Mouse (Mus musculus): ENCODE results near the gene Mgat1.
"Not testable (repeated sequence)": the region's sequence is repeated elsewhere in the genome, so short reads cannot be mapped to it uniquely, and the experiment has no call there.

Mgat1 gene

DNA sequence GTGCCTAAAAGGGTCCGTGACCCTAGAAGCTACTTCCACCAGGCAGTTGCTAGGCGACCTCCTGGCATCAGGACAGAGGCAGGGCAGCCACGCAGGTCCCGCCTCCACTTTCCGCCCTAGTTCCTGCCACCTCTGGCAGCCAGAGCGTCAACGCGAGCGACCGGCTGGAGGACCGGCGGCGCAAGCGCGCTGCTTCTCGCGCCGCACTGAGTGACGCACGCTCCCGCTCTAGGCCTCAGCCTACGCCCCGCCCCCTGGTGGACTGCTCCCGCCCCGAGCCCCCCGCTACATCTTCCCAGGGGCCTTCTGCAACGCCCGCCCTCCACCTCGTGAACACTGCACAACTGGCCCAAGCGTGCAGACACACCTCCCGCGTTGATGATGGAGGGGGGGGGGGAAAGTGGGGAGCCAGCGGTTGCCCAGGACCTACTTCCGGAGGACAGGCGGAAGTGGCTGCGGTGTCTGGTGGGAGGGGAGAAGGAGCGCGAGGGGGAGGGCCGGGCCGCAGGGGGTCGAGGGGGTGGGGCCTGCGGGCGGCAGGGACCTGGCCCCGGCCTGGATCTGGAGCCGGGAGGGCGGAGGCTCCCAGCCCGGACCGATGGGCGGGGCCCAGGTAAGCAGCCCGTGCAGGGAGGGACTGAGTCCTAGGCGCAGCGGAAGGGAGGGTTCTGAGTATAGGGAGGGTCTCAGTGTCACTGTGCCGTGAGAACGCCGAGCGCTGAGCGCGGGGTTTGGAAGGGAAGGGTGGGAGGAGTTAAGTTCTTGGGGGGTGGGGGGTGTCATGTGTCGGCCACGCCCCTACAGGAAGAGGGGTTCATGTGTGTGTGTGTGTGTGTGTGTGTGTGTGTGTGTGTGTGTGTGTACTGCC is at the start of gene Mgat1:
Mgat1 (plus strand) TSS at position 465 of the 868 bp plus-strand sequence.
- peak; percentile 90 for DNase-seq (ENCODE audit: low spot score)

DNA sequence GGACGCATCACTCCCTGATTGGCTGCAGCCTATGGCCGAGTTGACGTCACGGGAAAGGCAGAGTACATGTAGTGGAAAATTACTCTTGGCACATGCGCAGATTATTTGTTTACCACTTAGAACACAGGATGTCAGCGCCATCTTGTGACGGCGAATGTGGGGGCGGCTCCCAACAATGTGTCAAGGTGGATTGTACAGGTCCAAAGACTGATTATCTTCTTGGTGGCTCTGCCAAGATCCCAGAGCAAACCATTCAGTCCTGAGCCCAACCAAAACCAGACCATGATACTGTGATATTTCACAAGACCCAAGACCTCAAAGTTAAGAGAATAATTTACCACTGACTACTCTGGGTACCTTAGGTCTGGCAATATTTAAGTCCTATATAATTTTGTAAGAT is 49.2 kb upstream of the Mgat1 start:
- DNase-seq (ENCODE audit: low spot score), result not testable (repeated sequence)

- no peak for DNase-seq (ENCODE audit: low spot score)
Observed at GRCm38 (mm10) chr11:49195819-49196322, 48.1 kb upstream of the Mgat1 start.

DNA sequence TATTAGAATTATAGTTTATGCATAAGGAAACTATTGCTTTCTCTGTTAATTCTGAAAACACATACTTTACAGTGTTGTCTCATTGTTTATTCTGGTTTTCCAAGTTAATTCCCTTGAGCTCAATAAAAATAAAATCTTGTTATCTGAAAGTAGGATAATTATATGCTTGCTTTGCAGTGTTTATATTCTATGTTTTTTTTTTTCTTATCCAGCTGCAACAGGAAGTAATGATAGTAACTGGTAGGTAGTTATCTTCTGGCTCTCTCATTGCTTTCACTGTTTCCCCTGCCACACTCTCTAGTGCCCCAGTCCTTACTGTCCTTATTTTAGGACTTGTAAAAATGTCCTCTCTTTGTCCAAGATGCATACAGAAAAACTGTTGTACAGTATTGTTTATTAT is 43.3 kb upstream of the Mgat1 start:
- no peak for DNase-seq (ENCODE audit: low spot score)

GRCm38 (mm10) chr11:49201142-49201541 is 42.8 kb upstream of the Mgat1 start:
- no peak for DNase-seq (ENCODE audit: low spot score)

- DNase-seq (ENCODE audit: low spot score), result no peak
Observed at GRCm38 (mm10) chr11:49202071-49202470, 41.9 kb upstream of the Mgat1 start.

DNA sequence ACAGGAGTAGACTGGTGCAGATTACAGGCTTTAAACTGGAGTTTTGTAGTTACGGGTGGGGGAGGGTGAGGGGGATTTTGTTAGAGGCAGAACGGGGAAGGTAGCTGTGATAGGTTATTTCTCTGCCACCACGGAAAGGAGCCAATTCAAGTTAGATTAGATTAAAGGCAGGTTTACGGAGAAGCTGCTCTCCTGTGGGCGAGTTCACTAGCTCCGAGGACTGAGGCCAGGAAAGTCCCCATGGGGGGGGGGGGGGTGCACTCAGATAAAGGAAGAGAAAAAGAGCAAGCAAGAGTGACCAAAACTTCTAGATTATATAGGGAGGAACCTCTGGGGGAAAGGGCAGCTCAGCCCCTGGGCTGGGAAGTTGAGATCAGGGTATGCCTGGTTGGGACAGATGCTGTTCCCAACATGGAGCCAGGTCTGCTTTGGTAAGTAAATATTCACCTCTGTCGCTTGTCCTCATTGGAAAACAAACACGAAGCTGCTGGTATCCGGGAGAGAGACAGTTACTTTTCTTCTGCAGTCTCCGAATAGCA is 41.4 kb upstream of the Mgat1 start:
- peak; percentile 15 for DNase-seq (ENCODE audit: low spot score)

GRCm38 (mm10) chr11:49203129-49203768 is 40.7 kb upstream of the Mgat1 start, which contains the start of gene Zfp62:
Gene Zfp62 (plus strand): TSS chr11:49203292.
- DNase-seq (ENCODE audit: low spot score), result peak; percentile 93

GRCm38 (mm10) chr11:49203771-49204497 is 40.1 kb upstream of the Mgat1 start:
- DNase-seq (ENCODE audit: low spot score), result peak; percentile 10

DNA sequence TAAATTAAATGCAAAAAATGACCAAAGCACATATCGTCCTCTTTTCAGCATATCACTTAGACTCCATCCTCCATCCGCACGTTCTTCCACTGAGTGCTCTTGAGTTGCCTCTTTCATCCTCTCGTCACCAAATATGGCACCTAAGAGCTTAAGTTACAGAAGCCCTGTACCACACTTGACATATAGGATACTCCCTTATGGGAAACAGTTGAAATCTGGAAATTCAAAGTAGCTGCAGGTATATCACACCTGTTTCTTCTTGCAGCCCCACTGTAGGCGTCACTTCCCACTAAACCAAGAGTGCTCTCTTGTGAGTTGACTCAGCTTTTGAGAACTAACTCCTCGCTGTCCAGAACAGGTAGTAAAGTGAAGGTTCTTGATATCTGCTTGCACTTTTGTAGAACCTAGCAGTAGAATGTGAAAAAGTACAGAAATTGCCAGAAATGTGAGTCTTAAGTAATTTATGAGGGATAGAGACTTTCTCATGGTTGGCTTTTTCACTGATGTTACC is 38.9 kb upstream of the Mgat1 start:
- no peak for DNase-seq (ENCODE audit: low spot score)

DNA sequence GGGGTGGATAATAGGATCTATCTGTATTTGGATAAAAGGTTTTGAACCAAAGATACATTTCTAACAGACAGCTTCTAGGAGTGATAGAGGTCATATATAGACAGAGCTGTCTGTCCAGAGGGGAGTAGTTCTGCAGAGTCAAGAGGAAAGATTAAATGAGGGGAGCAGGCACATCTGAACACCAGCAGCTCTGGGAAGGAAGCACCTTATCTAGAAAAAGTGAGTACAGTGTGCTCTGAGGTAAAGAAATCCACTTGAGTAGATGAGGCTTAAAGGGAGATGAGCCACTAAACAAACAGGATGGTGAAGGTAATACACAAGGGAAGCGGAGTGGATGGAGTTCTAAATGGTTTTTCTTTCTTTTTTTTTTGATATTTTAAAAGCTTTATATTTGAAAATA is 36.5 kb upstream of the Mgat1 start:
- DNase-seq (ENCODE audit: low spot score), result no peak

DNA sequence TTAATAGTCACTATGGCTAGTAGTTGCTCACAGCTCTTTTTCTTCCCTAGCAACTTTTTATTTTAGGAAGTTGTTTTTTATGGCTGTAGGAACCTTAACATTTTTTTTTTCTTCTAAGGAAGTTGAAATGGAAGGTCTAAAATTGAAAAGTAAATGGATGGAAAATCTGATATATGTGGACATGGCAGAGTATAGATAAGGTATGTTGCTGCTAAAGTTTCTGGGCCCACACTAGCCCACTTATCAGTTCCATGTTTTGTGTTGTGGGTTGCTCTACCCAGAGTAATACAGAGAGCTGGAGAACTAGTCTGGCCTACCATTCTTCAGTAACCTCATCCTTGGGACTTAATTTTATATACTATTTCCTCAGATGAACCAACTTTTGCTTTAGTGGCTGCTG is 31.4 kb upstream of the Mgat1 start:
- DNase-seq (ENCODE audit: low spot score), result no peak

DNA sequence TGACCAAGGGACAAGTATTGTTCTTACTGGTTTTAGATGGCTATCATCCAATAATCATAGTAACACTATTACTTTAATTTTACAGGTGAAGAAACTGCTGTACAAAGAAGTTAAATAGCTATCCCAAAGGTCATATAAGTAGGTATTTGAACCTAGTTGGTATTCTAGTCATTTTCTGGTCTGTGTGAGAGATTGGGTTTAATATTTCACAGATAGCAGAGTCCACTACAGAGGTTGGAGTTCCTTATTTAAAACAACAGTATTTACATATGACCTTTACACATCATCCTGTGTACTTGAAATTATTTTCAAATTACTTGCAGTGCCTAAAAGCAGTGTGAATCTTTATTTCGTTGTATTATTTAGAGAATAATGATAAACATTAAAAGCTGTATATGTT is 30.5 kb upstream of the Mgat1 start:
- DNase-seq (ENCODE audit: low spot score), result no peak

- DNase-seq (ENCODE audit: low spot score), result no peak
Observed at GRCm38 (mm10) chr11:49219271-49219670, 24.7 kb upstream of the Mgat1 start.

- no peak for DNase-seq (ENCODE audit: low spot score)
Observed at GRCm38 (mm10) chr11:49224455-49224854, 19.5 kb upstream of the Mgat1 start.

DNA sequence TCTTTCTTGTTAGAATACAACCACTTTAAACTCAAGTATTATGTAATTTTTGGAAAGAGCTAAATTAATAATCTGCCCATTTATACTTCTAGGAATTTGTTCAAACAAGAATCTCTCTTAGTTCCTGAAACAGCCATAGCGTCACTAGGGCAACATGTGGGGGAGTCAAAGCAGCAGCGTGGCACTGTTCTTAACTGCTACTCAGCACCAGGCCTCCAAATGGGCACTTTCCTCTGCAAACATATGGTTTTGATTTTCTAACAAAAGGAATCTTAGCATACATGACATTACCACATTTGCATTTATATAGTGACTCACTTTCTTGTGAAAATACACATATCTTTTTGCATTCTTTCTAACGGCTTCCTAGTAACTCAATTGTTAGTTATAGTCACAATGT is 11.2 kb upstream of the Mgat1 start:
- DNase-seq (ENCODE audit: low spot score), result no peak

DNA sequence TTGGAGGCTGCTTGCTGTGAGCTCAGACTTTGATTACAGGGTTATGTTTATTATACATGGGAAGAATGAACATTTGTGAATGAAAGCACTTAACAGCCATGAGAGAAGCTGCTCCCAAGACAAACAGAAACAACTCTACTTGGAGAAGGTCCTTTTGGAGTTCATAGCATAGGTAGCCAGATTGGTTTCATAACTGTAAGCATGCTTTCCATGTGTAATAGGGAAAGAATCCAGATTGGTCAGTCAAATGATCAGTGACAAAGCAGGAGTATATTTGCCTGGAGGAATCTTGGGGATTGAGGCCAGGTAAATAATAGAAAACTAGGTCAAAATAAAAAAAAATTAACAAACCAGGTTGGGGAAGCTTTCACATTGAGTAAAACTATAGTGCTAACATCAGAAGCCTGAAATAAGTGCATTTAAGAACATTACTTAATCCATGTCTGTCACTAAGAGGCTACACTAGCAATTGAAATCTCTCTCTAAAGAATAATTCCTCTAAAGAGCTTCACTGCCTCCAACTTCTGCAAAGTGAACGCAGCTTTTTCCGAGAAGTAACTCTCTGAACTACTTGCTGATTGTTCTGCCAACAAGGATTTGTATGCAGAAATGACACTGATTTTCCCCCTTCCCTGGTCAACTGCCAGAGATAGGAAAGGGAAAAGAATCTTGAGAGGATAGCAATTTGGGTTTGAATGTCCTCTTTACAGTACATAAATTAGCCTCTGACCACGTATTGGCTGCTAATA is 8.4 kb upstream of the Mgat1 start:
- no peak for DNase-seq (ENCODE audit: low spot score)

- DNase-seq (ENCODE audit: low spot score), result no peak
Observed at GRCm38 (mm10) chr11:49236891-49237290, 7.1 kb upstream of the Mgat1 start.

DNA sequence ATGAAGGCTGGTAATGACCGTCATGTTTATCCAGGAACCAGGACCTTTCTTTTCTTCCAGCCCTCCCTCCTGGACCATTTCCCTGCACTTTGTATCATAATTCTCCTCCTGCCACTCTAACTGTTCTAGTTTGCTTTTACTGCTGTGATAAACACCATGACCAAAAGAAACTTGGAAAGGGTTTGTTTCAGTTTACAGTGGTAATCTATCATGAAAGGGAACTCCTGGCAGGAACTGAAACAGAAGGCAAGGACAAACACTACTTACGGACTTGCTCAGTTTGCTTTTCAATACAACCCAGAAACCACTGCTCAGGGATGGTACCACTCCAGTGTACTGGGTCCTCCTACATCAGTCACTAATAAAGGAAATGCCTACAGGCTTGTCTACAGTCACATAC is 6.5 kb upstream of the Mgat1 start:
- DNase-seq (ENCODE audit: low spot score), result no peak

DNA sequence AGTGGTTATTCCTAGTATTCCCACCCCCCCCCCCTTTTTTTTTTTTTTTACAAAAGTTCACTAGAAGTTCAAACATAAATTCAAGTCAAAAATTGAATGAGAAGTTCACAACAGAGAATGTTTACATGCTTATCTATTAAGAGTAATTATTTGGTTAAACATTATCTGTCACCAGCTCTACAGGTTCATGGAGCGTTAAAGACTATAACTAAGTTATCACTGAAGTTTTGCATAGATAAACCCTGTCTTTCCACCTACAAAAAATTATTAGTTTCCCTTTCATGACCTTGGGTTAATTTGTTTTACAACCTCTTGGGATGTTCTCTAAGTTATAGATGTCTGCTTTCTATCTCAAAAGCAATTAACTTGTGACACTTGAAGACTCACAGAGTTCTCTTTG is 3.7 kb upstream of the Mgat1 start:
- DNase-seq (ENCODE audit: low spot score), result no peak

GRCm38 (mm10) chr11:49240874-49241273 is 3.1 kb upstream of the Mgat1 start:
- no peak for DNase-seq (ENCODE audit: low spot score)
